Mouse (Mus musculus) olfactory bulb, adult 2 months (tissue): ENCODE measurements around the gene Wdtc1.

Experiments
- CTCF ChIP-seq: fragments of 200-500 bp; IDR thresholded peaks from 2 replicates; pipeline ENCODE4 v1.5.1; 2012; ENCODE audit warnings: low read depth, mild to moderate bottlenecking, low read length, moderate library complexity; ENCODE audit not compliant: insufficient read depth
- POLR2A ChIP-seq: fragments of 200-500 bp; IDR thresholded peaks from 2 replicates; pipeline ENCODE4 v1.6.1; 2012; ENCODE audit warnings: mild to moderate bottlenecking, low read depth, low read length, moderate library complexity; ENCODE audit not compliant: insufficient read depth

DNA sequence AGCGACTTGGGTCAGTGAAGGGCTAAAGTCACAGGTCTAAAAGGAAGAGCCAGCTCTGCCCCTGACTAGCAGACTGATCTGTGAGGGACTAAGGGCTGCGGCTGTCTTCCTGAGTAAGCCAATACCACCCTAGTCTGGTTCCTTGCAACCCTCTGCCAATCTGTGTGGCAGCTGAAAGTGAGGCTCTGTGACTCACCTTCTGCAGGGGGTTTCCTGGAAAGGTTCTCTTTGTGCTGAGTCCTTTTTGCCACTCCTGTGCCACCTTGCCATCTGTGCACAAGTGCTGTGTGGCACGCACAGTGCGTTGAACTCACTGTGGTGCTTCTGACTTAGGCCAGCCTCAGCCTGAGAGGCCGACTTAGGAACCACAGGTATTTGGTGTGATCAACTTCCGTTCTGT is 46.2 kb upstream of the Wdtc1 start:
- no peak for TF ChIP-seq POLR2A
- no peak for TF ChIP-seq CTCF
